Mouse (Mus musculus) kidney, embryonic 14.5 days (tissue): ENCODE measurements around the gene Aebp2. TPM values are rescaled to one million over a fixed set of nuclear protein-coding genes. Genes with fewer than 3 reads are reported as not detected.

Experiments used
- ATAC-seq: fragments of 200-750 bp; cut with Nextera tagmentation; 2 replicates; pipeline ENCODE4 v1.8.0; 2017; ENCODE audit warnings: moderate number of reproducible peaks, mild to moderate bottlenecking, moderate TSS enrichment, moderate library complexity; ENCODE audit not compliant: low FRiP score, low TSS enrichment
- H3K27ac ChIP-seq: fragments of 300-500 bp; sonication (generic); 2 replicates; pipeline ENCODE4 v1.5.1; 2014; ENCODE audit warnings: low read depth, mild to moderate bottlenecking, low read length, moderate library complexity, mixed read lengths
- H3K27me3 ChIP-seq: fragments of 300-500 bp; sonication (generic); 2 replicates; pipeline ENCODE4 v1.6.1; 2014; ENCODE audit warnings: mild to moderate bottlenecking, low read length; ENCODE audit not compliant: control insufficient read depth, insufficient read depth
- H3K36me3 ChIP-seq: fragments of 300-500 bp; sonication (generic); 2 replicates; pipeline ENCODE4 v1.6.1; 2014; ENCODE audit warnings: low read length, mixed read lengths; ENCODE audit not compliant: control insufficient read depth, insufficient read depth
- H3K4me1 ChIP-seq: fragments of 300-500 bp; sonication (generic); 2 replicates; pipeline ENCODE4 v1.6.1; 2014; ENCODE audit warnings: low read length, mixed read lengths; ENCODE audit not compliant: control insufficient read depth, insufficient read depth
- H3K4me2 ChIP-seq: fragments of 300-500 bp; sonication (generic); replicated peaks from 2 replicates; pipeline ENCODE4 v1.6.1; 2014; ENCODE audit warnings: low read depth, mild to moderate bottlenecking, low read length
- H3K4me3 ChIP-seq: fragments of 300-500 bp; sonication (generic); 2 replicates; pipeline ENCODE4 v1.5.1; 2014; ENCODE audit warnings: mild to moderate bottlenecking, low read length
- H3K9ac ChIP-seq: fragments of 300-500 bp; sonication (generic); 2 replicates; pipeline ENCODE4 v1.6.1; 2014; ENCODE audit warnings: low read depth, mild to moderate bottlenecking, low read length, moderate library complexity
- H3K9me3 ChIP-seq: fragments of 300-500 bp; sonication (generic); 2 replicates; pipeline ENCODE4 v1.6.1; 2016; ENCODE audit warnings: low read length; ENCODE audit not compliant: control insufficient read depth
- WGBS: fragments of 180-500 bp; shearing (Covaris S2); extraction: QIAGEN DNeasy Blood & Tissue Kit; methylation state at CpG from one replicate; pipeline ENCODE4 v1.1.7; 2014; 5-methylcytosine and 5-hydroxymethylcytosine counted together
- polyA plus RNA-seq: library from polyadenylated mRNA; unstranded; fragments of >200 nt; fragmentation: Nextera tagmentation; extraction: Ambion mirVana; gene quantifications from 2 replicates; pipeline ENCODE4 v1.2.1, GENCODE M21; 2014

Aebp2 gene
- polyA plus RNA-seq, 1 experiment from 2014 or later: 18.0 TPM

DNA sequence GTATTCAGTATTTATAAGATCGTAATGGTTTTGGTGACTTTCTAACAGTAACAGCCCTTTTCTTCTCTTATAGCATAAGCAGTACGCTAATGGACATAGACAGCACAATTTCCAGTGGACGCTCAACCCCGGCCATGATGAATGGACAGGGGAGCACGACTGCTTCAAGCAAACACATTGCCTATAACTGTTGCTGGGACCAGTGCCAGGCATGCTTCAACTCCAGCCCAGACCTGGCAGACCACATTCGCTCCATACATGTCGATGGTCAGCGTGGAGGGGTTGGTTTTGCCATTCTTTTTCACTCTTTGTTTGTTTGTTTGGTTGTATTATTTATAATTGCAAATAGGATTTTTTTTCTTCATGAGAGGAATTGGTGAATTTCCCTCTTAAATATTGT is 11.2 kb downstream of the Aebp2 start:
- no peaks in the 10 kb centered on the region for H3K27me3 ChIP-seq
- H3K4me1 ChIP-seq: no peaks in the 10 kb centered on the region
- H3K36me3 ChIP-seq: peaks cover 38% of the 10 kb centered on the region
- H3K9ac ChIP-seq: no peak overlapping the region
- H3K27ac ChIP-seq: no peak overlapping the region
- ATAC-seq: no peak
- no peaks in the 10 kb centered on the region for H3K9me3 ChIP-seq
- no peak overlapping the region for H3K4me3 ChIP-seq
- no peak overlapping the region for H3K4me2 ChIP-seq
- WGBS: 83% methylated on average over 8 of the region's 8 CpGs

DNA sequence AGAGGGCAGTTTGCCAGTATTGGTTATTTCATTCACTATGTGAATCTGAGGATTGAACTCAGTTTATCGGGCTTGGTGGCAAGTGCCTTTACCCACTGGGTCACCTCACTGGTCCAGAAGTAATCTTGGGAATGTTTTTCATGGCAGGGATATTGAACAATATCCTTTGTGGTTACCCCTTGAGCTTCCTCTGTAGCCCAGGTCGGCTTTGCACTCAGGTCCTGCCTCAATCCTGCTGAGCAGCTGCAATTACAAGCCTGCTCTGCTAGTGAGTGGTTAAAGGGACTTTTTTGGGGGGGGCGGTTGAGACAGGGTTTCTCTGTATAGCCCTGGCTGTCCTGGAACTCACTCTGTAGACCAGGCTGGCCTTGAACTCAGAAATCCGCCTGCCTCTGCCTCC is 13.8 kb downstream of the Aebp2 start:
- no peak for ATAC-seq
- Histone ChIP-seq H3K4me1 (no peaks in the 10 kb centered on the region), H3K9ac (no peak overlapping the region), H3K27ac (no peak overlapping the region), H3K4me2 (no peak overlapping the region), H3K36me3 (peaks cover 60% of the 10 kb centered on the region), H3K27me3 (no peaks in the 10 kb centered on the region), H3K9me3 (no peaks in the 10 kb centered on the region), H3K4me3 (no peak overlapping the region)
- 92% methylated on average over 4 of the region's 4 CpGs for WGBS

DNA sequence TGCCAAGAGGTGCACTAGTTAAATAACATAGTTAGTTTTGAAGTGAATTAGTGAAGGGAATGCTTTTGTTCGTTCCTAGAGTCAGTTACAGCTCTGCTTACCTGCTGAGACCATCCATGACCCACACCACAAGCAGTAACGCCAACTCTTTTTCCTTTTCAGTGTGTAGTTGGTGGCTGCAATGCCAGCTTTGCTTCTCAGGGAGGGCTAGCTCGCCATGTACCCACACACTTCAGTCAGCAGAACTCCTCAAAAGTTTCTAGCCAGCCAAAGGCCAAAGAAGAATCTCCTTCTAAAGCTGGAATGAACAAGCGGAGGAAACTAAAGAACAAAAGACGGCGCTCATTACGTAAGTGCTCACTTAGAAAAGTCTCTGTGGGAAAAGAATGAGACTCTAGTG is 19.5 kb downstream of the Aebp2 start:
- Histone ChIP-seq H3K36me3 (peaks cover 73% of the 10 kb centered on the region), H3K9me3 (no peaks in the 10 kb centered on the region), H3K4me3 (no peak overlapping the region), H3K27me3 (no peaks in the 10 kb centered on the region), H3K27ac (no peak overlapping the region), H3K4me1 (no peaks in the 10 kb centered on the region), H3K9ac (no peak overlapping the region), H3K4me2 (no peak overlapping the region)
- no peak for ATAC-seq
- WGBS: 95% methylated on average over 7 of the region's 7 CpGs

DNA sequence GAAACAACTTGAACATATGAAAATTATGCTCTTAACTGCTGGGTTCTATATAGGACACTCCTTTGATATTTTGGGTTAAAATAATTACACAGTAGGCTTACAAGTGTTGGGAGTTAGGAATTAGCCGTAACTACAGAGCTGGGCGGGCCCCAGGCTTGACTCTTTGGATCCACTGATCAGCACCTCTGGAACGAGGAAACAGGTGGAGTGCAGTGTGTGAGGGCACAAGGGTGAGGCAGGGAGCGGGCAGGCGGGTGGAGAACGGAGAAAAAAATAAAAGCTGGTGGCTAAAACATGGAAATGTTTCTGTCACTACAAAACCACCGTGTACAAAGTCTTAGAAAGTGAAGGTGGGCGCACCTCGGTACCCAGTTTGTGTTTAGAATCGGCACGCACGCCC is 20.2 kb downstream of the Aebp2 start:
- Histone ChIP-seq H3K9ac (no peak overlapping the region), H3K36me3 (peaks cover 72% of the 10 kb centered on the region), H3K4me2 (no peak overlapping the region), H3K9me3 (no peaks in the 10 kb centered on the region), H3K4me1 (no peaks in the 10 kb centered on the region), H3K27ac (no peak overlapping the region), H3K27me3 (no peaks in the 10 kb centered on the region), H3K4me3 (no peak overlapping the region)
- 94% methylated on average over 12 of the region's 12 CpGs for WGBS
- no peak for ATAC-seq

DNA sequence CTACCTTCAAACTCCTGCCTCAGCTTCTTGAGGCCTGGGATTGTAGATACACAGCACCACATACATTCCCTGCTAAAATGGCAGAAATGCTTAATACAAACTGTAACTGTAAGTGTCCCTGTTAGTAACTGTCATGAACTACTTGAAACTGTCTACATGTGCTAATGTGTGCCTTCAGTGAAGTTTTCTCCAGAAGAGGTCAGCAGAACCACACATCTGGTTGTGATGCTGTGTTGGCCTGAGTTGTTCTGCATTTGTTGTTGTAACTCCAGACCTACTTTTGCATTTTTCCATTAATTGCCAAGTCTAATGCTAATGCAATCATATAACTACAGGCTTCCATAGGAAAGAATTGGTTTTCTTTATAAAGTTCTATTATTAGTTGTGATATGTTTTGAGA is 23.5 kb downstream of the Aebp2 start:
- no peaks in the 10 kb centered on the region for H3K4me1 ChIP-seq
- no peaks in the 10 kb centered on the region for H3K9me3 ChIP-seq
- no peak overlapping the region for H3K27ac ChIP-seq
- ATAC-seq: no peak
- no peak overlapping the region for H3K4me2 ChIP-seq
- H3K9ac ChIP-seq: no peak overlapping the region
- no peak overlapping the region for H3K4me3 ChIP-seq
- peaks cover 71% of the 10 kb centered on the region for H3K36me3 ChIP-seq
- no peaks in the 10 kb centered on the region for H3K27me3 ChIP-seq

DNA sequence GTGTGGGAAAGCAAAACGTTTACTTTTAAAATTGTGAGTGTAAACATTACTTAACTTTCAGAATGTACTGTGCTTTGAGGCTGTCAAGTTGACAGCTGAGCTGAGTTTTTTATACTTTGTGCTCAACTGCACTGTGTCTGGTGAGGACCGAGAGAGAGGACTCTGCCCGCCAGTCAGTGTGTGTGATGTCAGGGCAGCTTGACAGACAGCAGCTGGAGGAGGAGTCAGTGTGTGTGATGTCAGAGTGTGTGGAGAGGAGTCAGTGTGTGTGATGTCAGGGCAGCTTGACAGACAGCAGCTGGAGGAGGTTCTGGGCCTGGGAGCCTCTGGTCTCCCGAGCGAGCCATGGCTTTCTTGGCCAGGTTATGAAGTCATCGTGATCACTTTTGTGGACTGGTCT is 24.4 kb downstream of the Aebp2 start:
- H3K36me3 ChIP-seq: peaks cover 67% of the 10 kb centered on the region
- 64% methylated on average over 6 of the region's 6 CpGs for WGBS
- no peaks in the 10 kb centered on the region for H3K27me3 ChIP-seq
- H3K4me1 ChIP-seq: no peaks in the 10 kb centered on the region
- H3K4me3 ChIP-seq: no peak overlapping the region
- peak; percentile 75 for ATAC-seq
- H3K9me3 ChIP-seq: no peaks in the 10 kb centered on the region
- no peak overlapping the region for H3K9ac ChIP-seq
- no peak overlapping the region for H3K4me2 ChIP-seq
- no peak overlapping the region for H3K27ac ChIP-seq

DNA sequence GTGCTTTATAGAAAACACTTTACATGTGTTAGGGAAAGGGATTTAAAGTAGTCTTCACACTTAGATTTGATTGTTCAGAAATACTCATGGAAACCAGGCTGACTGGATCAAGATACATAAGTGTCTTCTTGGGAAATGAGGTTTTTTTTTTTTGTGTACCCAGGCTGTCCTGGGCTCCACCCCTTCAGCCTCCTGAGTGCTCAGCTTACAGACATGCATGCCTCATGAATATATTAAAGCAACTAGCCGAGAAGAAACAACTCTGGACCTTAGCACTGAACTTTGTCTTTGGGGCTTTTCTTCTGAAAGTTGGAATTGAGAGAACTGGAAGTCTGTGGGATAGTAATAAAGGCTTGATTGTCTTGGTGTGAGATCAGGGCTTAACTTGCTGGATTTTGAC is 27.3 kb downstream of the Aebp2 start:
- no peak overlapping the region for H3K4me3 ChIP-seq
- 43% methylated on average over 1 of the region's 1 CpGs for WGBS
- peaks cover 61% of the 10 kb centered on the region for H3K36me3 ChIP-seq
- no peaks in the 10 kb centered on the region for H3K4me1 ChIP-seq
- H3K9ac ChIP-seq: no peak overlapping the region
- H3K9me3 ChIP-seq: no peaks in the 10 kb centered on the region
- H3K4me2 ChIP-seq: no peak overlapping the region
- ATAC-seq: no peak
- no peaks in the 10 kb centered on the region for H3K27me3 ChIP-seq
- no peak overlapping the region for H3K27ac ChIP-seq

DNA sequence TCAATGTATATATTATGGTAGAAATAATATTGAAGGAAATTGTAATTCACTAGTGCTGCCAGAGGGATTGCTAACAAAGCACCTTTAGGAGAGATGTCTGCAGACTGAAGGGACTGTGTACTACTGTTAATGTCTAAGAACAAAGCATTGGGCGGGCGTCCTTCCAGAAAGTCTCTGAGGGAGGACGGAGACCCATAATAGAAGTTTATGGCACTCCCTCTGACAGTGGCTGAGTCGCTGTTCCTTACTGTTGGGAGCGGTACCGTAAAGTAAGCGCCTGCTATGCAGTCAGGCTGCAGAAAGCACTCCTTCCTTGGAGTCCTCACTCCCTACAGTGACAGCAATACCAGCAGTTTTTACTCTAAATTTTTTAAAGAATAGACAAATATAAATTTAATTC is 29.5 kb downstream of the Aebp2 start:
- Histone ChIP-seq H3K9ac (no peak overlapping the region), H3K4me3 (no peak overlapping the region), H3K27ac (no peak overlapping the region), H3K4me2 (no peak overlapping the region), H3K27me3 (no peaks in the 10 kb centered on the region), H3K9me3 (no peaks in the 10 kb centered on the region), H3K36me3 (peaks cover 59% of the 10 kb centered on the region), H3K4me1 (no peaks in the 10 kb centered on the region)
- 66% methylated on average over 7 of the region's 7 CpGs for WGBS
- ATAC-seq: no peak

DNA sequence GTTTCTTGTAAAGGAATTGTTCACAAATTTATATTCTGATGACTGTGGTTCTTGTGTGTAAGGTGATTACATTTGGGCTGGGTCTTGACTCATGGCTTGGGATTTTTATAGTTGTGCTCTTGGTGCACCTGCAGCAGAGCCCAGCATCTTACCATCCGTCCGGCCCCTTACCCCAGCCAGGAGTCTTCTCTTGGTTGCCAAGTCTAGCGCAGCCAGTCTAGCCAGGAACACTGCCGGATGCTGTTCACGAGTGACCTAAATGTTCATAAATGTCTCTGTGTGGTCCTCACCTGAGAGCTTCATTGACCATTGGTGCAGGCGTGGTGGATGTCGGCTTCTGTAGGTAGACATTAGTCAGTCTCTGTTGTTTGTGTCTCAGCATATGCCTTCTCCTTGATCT is 33.0 kb downstream of the Aebp2 start:
- H3K9ac ChIP-seq: no peak overlapping the region
- H3K4me2 ChIP-seq: no peak overlapping the region
- no peaks in the 10 kb centered on the region for H3K27me3 ChIP-seq
- H3K4me1 ChIP-seq: no peaks in the 10 kb centered on the region
- no peak overlapping the region for H3K27ac ChIP-seq
- H3K9me3 ChIP-seq: no peaks in the 10 kb centered on the region
- peaks cover 31% of the 10 kb centered on the region for H3K36me3 ChIP-seq
- H3K4me3 ChIP-seq: no peak overlapping the region
- ATAC-seq: no peak
- WGBS: 99% methylated on average over 7 of the region's 7 CpGs

DNA sequence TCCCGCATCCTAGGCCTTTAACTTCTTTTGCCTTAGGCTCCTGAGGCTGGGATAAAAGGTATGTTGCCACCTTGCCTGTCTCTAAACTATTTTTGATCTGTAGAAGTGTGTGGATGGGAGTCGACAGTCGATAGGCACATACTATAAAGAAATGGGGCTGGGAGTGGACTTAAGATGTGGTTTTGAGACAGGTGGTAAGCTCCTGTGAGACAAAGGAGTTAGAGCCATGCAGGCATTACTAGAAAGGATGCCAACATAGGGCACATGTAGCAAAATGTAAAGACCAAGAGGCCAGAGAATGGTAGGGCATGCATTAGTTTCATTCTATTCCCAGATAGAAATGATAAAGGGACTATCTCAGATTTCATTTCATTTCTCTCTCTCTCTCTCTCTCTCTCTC is 34.5 kb downstream of the Aebp2 start:
- ATAC-seq: no peak
- Histone ChIP-seq H3K9ac (no peak overlapping the region), H3K27me3 (no peaks in the 10 kb centered on the region), H3K9me3 (no peaks in the 10 kb centered on the region), H3K27ac (no peak overlapping the region), H3K36me3 (peaks cover 23% of the 10 kb centered on the region), H3K4me1 (no peaks in the 10 kb centered on the region), H3K4me2 (no peak overlapping the region), H3K4me3 (no peak overlapping the region)
- 92% methylated on average over 3 of the region's 3 CpGs for WGBS
